Mouse (Mus musculus) liver, adult 2 months (tissue): ENCODE results near the gene Dclk2.

ENCODE experiments used
- CTCF ChIP-seq: fragments of 200-500 bp; IDR thresholded peaks from 2 replicates; pipeline ENCODE4 v1.5.1; 2011; ENCODE audit warnings: low read depth, low read length, control low read depth
- POLR2A ChIP-seq: fragments of 200-500 bp; IDR thresholded peaks from 2 replicates; pipeline ENCODE4 v1.6.1; 2011; ENCODE audit warnings: low read length, control low read depth; ENCODE audit not compliant: insufficient read depth; ENCODE audit errors: extremely low read depth

- TF ChIP-seq CTCF (no peak), POLR2A (no peak)
Measured at GRCm38 (mm10) chr3:86786845-86787351, 133.8 kb downstream of the Dclk2 start.
